Mouse (Mus musculus) small intestine, adult 2 months (tissue): Measurements from ENCODE around the gene Susd3.

Experiments used
- CTCF ChIP-seq: fragments of 200-500 bp; IDR thresholded peaks from 2 replicates; pipeline ENCODE4 v1.5.1; 2012; ENCODE audit warnings: low read depth, mild to moderate bottlenecking, control low read depth, inconsistent platforms, low read length, moderate library complexity, mixed read lengths; ENCODE audit not compliant: insufficient replicate concordance, insufficient read length; ENCODE audit errors: extremely low read depth
- POLR2A ChIP-seq: fragments of 200-500 bp; IDR thresholded peaks from 2 replicates; pipeline ENCODE4 v1.6.1; 2012; ENCODE audit warnings: low read depth, mild to moderate bottlenecking, control low read depth, inconsistent platforms, low read length, moderate library complexity

DNA sequence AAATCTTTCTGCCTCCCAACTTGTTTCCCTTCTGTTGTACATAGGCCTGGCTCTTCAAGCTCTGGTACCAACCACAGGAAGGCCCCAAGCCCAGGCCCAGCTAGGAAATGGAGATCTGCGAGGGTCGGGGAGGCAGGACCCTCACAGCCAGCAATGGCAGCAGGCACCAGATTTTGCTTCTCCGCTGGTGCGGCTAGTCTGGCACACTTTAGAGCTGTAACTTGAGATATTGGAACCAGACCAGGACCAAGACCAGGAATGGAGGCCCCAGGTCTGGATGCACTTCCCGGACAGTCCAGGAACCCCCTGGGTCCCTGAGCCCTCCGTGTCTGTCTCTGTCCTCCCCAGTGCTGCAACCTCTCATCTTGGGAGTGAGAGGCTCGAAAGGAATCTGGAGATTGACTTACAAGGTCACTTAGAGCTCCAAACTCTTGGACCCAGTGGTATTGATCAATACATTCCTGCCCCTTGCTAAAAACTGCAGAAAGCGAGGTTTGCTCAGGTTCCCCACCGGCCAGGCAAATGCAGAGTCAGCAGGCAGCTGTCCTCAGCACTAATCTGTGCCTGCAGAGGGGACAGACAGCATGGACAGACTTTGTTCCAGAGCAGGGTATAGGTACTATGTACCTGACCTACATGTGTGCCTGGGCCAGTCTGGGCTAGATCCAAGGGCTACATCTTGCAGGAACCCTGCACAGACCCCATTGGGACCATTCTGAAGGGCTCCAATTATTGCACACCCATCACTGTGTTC is 31.5 kb downstream of the Susd3 start:
- no peak for TF ChIP-seq CTCF
- no peak for TF ChIP-seq POLR2A
